Mouse (Mus musculus) gastrocnemius, adult 8-10 months (tissue): ENCODE results near the gene Tdo2. TPM values are rescaled to one million over a fixed set of nuclear protein-coding genes. Genes with fewer than 3 reads are reported as not detected.

Experiments used
- DNase-seq, 2 experiments: peaks; one replicate each; pipeline ENCODE4 v3.0.0; 2022; ENCODE audit warnings: low spot score in 2 of 2
- total RNA-seq, 4 experiments: library from RNA; stranded (reverse); gene quantifications; 2 replicates each; pipeline ENCODE4 v1.2.4; 2022

The Tdo2 gene
- total RNA-seq, 4 experiments from 2014 or later = 0.13 TPM; not detected in 3

DNA sequence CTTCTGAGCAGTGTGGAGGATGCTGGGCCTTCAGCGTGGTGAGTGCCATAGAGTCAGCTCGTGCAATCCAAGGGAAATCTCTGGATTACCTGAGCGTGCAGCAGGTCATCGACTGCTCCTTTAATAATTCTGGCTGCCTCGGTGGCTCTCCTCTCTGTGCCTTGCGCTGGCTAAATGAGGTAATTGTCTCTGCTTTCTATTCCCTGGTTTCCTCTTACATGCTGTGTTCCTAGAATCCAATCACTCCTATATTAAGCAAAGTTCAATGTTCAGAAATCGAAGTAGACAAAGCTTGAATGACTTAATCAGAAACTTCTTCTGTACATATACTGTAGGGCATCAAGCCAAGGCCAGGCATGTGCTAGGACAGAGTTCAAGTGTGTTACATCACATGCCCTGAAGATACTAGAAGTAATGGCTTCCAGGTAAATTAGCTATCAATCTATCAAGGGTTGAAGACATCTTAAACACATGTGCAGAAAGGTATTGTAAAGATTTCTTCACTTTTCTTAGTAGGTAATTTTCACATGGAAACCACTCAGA is 31.1 kb downstream of the Tdo2 start:
- DNase-seq = no peak

- DNase-seq = no peak
These were observed 32.9 kb downstream of the Tdo2 start for GRCm38 (mm10) chr3:81943097-81943496.

GRCm38 (mm10) chr3:81942341-81942740 is 33.7 kb downstream of the Tdo2 start:
- DNase-seq = no peak

DNA sequence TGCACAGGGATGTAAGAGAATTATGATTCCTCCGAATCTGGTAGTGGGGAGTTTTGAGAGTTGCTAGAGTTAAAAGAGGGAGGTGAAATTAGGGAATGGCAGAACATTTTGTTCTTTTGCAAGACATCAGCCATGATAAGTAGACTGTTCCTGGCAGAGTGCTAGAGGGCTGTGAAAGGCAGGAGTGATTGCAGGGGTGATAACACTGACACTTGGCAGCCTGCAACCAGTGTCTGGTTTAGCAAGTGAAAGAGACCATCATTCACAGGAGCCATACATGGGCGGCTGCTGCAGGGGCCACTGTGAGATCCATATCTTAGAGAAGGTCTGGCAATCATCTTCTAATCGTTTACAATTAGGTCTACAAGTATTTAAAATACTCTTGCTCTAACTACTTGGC is 37.1 kb downstream of the Tdo2 start:
- no peak for DNase-seq

- no peak for DNase-seq
These were observed 42.7 kb downstream of the Tdo2 start for GRCm38 (mm10) chr3:81933348-81933747.

GRCm38 (mm10) chr3:81932141-81933101 is 43.6 kb downstream of the Tdo2 start, which contains the start of gene Ctso:
TSS of gene Ctso (plus strand) at chr3:81932601.
- peak; percentile 72 to 76 for DNase-seq

- no peak for DNase-seq
These were observed 44.3 kb downstream of the Tdo2 start for GRCm38 (mm10) chr3:81931695-81932094.

DNA sequence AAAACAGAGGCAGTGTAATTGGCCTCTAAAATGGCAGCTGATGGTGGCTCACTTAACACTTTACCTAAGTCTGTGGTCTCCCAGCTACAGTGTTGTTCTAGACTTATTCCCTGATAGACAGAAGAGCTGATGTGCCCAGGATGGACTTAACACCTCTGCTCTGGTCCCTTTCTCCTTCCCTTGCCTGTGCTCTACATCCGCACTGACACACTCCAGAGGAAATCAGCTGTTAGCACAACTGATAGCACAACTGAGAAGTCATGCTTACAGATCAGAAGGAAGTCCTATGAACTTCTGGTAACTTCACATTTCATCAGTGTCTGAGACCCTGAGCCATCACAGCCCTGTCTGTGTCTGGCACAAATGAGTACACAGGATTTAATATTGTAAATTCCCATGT is 46.9 kb downstream of the Tdo2 start:
- no peak for DNase-seq

GRCm38 (mm10) chr3:81926764-81927325 is 49.2 kb downstream of the Tdo2 start:
- no peak for DNase-seq

DNA sequence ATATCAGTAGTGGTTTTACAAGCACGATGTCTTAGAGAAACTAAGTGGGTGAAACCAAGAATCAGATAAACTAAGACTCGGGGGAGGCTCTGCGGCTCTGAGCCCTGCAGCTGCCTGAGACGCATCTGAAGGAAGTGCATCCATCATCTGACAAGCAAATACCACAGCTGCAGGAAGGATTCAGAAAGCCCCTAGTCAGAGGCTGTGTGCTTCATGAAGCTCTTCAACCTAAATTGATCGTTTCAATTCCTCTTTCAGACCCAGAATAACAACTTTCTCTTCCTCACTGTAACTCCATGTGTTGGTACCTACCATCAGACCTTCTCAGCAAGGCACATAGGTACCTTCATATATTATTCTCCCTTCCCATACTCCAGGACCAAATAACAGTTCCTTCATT is 50.1 kb downstream of the Tdo2 start:
- no peak for DNase-seq

DNA sequence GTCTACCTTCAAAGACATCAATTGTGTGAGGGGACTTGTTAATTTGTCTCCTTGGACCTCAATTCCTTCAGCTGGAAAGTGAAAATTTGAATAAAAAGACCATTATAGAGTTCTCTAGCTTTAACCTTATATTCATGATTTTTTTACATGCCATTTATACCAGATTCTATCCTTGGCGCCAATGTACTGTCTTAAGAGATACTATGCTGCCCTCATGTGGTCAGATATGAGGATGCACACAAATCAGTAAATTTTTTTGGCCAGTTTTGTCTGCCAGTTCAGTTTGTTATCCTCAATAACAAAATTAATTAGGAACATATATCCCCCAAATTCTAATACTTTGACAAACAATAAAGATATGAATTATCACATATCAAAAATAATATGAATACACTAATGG is 51.1 kb downstream of the Tdo2 start:
- DNase-seq = no peak

DNA sequence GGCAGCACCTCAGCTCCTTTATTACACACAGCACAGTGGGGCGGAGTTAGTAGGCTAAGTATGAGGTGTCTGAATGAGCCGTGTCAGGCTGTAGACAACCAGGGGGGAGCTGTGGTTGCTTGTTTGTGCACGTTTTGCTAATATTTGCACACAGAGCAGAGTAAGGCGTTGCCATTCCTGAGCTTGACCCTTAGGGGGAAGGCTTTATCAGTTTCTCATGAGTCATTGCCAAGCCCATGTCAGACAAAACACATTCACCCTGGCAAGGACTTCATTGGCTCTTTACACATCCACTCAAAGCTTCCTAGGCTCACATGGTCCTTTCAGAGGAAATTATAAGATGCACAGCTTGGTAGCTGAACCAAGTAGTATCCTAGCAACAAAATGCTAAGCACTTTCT is 53.1 kb downstream of the Tdo2 start:
- no peak for DNase-seq

DNA sequence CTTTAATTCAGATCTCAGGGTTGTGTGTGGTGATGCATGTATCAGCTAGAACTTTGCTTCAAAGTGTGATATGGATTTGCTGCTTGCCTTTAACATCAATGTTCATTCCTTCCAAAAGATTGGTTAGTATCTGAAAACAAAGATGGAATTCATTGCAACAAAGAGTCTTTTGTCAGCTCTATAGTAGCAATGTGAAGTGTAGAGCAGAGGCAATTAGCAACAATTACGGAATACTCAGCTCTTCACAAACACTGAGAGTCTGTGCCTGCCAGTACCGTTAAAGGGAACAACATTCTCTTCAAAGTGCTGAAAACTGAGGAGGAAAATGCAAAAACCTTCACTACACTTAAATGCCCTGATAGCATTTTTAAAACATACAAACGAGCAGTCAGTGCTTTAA is 56.3 kb downstream of the Tdo2 start:
- no peak for DNase-seq

GRCm38 (mm10) chr3:81918215-81918614 is 57.8 kb downstream of the Tdo2 start:
- no peak for DNase-seq

DNA sequence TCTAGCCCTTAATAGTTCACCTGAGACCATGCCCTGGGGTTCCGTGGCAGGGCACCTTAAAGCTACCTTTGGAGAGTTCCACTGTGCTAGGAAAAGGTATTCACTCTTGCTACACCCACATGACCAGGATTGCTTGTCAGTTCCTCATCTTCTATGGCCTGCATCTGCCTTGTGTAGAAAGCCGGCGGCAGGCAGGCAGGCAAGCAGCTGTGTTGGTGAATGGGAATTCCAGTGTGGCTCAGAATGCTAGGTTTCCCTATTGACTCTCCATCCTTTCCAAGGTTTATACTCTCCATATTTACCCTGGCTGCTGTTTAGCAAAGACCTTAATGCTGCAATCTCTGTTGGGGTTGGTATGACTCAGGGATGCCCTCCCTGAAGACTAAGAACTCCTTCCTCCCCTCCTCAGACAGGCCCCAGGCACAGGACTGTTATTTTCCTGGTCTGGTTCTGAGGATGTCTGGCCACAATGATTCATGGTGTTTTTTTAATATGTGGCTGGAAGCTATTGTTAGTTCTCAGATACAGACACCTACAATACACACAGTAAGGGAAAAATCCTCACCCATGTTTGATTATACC is 58.6 kb downstream of the Tdo2 start:
- DNase-seq = no peak

DNA sequence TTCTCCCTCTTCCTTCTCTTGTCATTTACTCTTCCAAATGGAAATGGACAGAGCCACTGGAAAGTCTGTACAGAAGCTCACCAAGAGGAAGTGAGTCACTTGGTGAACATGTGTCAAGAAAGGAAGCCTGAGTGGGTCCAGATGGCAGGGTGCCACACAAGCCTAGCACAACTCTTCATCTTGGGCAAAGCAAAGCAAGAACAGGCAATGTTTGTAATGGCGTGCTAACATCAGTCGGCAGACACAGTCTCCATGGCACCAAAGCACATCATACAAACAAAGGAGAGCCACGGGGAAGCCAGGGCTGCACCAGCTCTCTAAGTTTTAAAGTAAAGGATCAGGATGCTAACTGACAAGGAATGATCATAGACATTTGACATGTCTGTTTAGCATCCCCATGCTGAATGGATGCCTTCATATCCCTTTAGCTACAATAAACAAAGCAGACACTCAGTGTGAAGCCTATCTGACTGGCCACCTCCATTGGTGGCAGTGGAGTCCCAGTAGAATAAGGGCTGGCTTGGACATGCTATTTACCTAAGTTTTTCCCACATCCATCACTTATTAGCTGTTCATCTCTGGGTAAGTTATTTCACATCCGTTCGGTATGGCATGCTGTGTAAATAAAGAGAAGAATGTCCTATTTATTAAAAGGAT is 59.8 kb downstream of the Tdo2 start:
- DNase-seq = no peak

- DNase-seq = no peak
These were observed 65.5 kb downstream of the Tdo2 start for GRCm38 (mm10) chr3:81910286-81911036.
